Mouse (Mus musculus): Measurements from ENCODE around the gene 1190007I07Rik.
"Not testable (repeated sequence)": the region's sequence is repeated elsewhere in the genome, so short reads cannot be mapped to it uniquely, and the experiment has no call there.

1190007I07Rik gene

GRCm38 (mm10) chr10:82629586-82630255 lies 6.7 kb upstream of the 1190007I07Rik start, which contains the start of gene Tdg:
Gene Tdg (plus strand): TSS chr10:82629828.
- DNase-seq (ENCODE audit: low read depth in 2 of 2, low spot score in 2 of 2): peak; percentile 89 to 91

GRCm38 (mm10) chr10:82629111-82629585 lies 6.1 kb upstream of the 1190007I07Rik start:
- no peak for DNase-seq (ENCODE audit: low read depth in 2 of 2, low spot score in 2 of 2)

GRCm38 (mm10) chr10:82623553-82623932 lies 515 bp upstream of the 1190007I07Rik start:
- not testable (repeated sequence) for DNase-seq (ENCODE audit: low read depth in 2 of 2, low spot score in 2 of 2)

DNA sequence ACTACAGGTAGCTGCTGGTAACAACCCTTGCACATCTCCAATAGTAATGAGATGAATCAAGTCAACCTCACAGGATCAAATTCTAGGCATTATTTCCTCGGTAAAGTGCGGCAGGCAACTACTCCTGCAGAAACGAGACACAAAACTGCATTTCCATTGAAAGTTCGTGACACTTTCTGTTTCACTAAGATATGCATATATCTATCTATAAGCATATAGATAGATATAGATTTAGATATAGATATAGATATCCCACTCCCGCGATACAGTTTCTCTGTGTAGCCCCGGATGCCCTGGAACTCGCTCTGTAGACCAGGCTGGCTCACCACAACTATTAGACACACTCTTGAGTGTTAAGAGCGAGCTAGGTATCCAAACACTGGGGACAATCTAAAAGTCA lies 793 bp downstream of the 1190007I07Rik start:
- no peak for DNase-seq (ENCODE audit: low read depth in 2 of 2, low spot score in 2 of 2)

DNA sequence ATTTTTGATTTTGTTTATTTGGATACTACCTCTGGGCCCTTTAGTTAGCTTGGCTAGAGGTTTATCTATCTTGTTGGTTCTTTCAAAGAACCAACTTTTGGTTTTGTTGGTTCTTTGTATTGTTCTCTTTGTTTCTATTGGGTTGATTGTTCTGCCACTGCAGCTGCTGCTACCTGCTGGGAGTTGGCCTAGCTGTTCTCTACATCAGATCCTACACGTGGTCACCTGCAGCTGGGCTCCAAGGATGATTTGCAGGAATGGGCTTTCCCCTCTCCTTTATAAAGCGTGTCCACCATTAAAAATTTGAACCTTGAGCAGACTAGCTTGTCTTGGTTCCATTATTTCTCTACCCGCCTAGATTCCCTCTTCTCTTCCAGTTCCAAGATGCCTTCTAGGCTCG lies 28.6 kb downstream of the 1190007I07Rik start:
- not testable (repeated sequence) for DNase-seq (ENCODE audit: low read depth in 2 of 2, low spot score in 2 of 2)

DNA sequence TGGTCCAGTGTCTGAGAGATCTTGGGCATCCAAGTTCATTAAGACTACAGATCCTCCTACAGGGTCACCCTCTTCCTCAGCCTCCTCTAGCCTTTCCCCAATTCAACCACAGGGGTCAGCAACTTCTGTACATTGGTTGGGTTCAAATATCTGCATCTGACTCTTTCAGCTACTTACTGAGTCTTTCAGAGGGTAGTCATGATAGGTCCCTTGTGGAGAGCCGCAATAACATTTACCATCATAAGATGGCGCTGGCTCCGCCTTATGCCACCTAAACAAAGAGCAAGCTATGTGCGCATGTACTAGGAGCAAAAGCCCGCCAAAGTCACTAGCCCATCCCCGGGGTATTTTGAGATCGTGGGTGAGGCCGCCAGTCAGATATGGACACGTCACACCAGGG lies 33.4 kb downstream of the 1190007I07Rik start:
- not testable (repeated sequence) for DNase-seq (ENCODE audit: low read depth in 2 of 2, low spot score in 2 of 2)

- not testable (repeated sequence) for DNase-seq (ENCODE audit: low read depth in 2 of 2, low spot score in 2 of 2)
Observed at GRCm38 (mm10) chr10:82571091-82571490, 51.9 kb downstream of the 1190007I07Rik start.
